Mouse (Mus musculus) forelimb bud, embryonic 11.5 days (tissue): ENCODE data around the gene Thumpd1.

ENCODE experiments used
- DNase-seq: peaks from one replicate; pipeline ENCODE4 v3.0.0-alpha.2; 2012; ENCODE audit warnings: low read depth, low spot score

The Thumpd1 gene

DNA sequence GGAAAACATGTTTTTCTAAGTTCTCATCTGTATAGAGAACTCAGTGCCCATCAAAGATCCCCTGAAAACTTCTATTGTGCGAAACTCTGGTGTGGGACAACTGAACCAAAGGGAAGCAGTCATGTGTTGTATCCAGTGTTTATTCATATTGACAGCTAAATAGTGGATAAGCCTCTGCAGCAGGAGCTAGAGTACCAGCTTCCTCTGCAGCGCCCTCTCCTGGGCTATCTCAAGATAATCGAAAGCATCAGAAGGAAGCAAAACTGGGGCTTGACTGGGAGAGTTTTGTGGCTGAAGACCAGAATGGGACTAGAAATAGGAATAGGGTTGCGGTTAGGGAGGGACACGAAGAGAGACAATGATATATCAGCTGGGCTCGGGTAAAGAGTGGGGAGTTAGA lies 49.7 kb downstream of the Thumpd1 start:
- DNase-seq, result no peak

DNA sequence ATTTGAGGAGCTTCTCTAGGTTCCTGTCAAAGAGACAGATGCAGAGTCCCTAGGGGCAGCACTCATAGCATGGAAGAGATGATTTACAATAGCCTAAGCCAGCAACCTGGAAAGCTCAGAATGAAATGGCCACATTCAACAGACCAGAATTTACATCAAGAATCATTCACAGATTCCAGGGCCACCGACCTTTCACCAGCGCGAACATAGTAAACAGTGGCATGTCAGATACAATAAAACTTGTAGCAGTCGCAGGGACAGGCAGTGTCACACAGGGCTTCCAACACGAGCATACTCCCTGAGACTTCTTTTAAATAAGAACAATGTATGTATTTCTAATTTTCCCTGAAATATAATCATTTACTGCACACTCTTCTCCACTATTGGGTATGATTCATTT lies 50.2 kb downstream of the Thumpd1 start:
- no peak for DNase-seq

DNA sequence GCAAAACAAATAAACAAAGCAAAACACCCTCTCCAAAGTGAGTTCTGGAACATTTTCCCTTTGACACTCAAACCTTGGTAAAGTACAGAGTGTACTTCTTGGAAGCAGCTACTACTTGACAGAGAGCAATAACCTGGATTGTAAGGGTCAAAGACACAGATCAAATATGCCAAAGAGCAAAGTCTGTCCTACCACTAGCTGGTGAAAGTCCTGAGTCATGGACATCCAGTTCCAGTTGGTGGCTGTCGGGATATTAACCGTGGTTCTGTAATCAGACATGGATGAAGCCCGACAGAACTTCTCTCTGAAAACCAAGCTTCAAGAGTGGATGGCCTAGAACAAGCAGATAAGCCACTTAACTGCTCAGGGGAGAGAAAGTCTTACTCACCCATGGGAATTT lies 52.7 kb downstream of the Thumpd1 start:
- DNase-seq, result no peak
